In the genomic region with DNA sequence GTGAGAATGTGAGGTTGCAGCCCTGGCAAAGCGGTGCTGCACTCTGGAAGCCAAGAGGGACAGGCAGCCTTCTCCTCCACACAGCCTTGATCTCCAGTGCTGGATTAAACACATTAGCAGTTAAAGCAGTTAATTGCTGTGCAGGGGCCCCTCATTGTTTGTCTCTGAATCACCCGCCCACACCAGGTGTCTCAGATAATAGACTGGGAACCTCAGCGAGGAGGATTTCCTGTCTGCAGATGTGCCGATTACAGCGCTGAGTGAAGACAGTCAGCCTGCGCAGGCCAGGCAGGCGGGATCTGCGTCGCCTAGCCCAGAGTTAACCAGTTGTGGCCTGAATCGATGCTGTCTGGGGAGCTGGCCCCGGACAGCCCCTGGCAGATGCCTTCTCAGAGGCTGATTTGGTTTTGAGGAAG, we compare ENCODE assay signal across 8 mouse cellular contexts. TPM values are rescaled to one million over a fixed set of nuclear protein-coding genes. Genes with fewer than 3 reads are reported as not detected.
A peak's percentile ranks its signal among the peaks of the same experiment; 100 is the strongest.
DNase-seq lines count a peak whose midpoint lies in the region; ATAC-seq and TF ChIP-seq lines count a peak whose summit lies in the region.

No protein-coding gene starts in this region.

- DNase-seq in gastrocnemius, postnatal 14 days: peak; percentile 31
- DNase-seq in gastrocnemius, adult 8-10 months (ENCODE audit: low spot score in 2 of 2): no peak
- DNase-seq in ZHBTc4 (ENCODE audit: low read depth, low spot score) (peak; percentile 94), adipocyte (ENCODE audit: low spot score) (no peak)
- DNase-seq in heart, adult 2 months: peak; percentile 49 to 58

- no peaks in the 10 kb centered on the region for H3K27me3 ChIP-seq in heart, adult 2 months (ENCODE audit: control insufficient read depth, insufficient read depth, low read length)
- H3K27me3 ChIP-seq in intestine, embryonic 16.5 days (replicated peaks; ENCODE audit: control insufficient read depth, insufficient read depth, low read length): no peaks in the 10 kb centered on the region
- H3K27me3 ChIP-seq in stomach, embryonic 15.5 days (replicated peaks): no peaks in the 10 kb centered on the region

- TF ChIP-seq CTCF in heart, adult 2 months (IDR thresholded peaks at IDR 0.05): no peak

- no peaks in the 10 kb centered on the region for H3K36me3 ChIP-seq in heart, adult 2 months (ENCODE audit: control insufficient read depth, insufficient read depth, low read length)
- H3K36me3 ChIP-seq in intestine, embryonic 16.5 days (ENCODE audit: control insufficient read depth, insufficient read depth, low read length): no peaks in the 10 kb centered on the region
- no peaks in the 10 kb centered on the region for H3K36me3 ChIP-seq in stomach, embryonic 15.5 days

- intact Hi-C loops in gastrocnemius, postnatal 14 days (cut with DNase I; ENCODE audit: low total_unique reads): no loop called here
- intact Hi-C loops in heart, adult 2 months (cut with DNase I): no loop called here

- no peak for TF ChIP-seq POLR2A in heart, adult 2 months (IDR thresholded peaks at IDR 0.05; ENCODE audit: insufficient read depth, low read depth, low read length)

- no peak overlapping the region; the same call in 1 of the 2 replicates for H3K27ac ChIP-seq in heart, adult 2 months
- 0 out of 2 replicates have a peak overlapping the region, but pooled peaks have one; percentile 49 for H3K27ac ChIP-seq in intestine, embryonic 16.5 days (ENCODE audit: low read length)
- no peak overlapping the region for H3K27ac ChIP-seq in stomach, embryonic 15.5 days

- no peak for TF ChIP-seq EP300 in heart, adult 2 months (IDR thresholded peaks at IDR 0.05; ENCODE audit: insufficient read depth, low read depth, low read length)

- ATAC-seq in intestine, embryonic 16.5 days: peak; percentile 87
- ATAC-seq in megakaryocyte-erythroid progenitor cell, adult 5-6 weeks (replicated peaks; ENCODE audit: low FRiP score, low TSS enrichment, poor library complexity, severe bottlenecking): peak; percentile 93
- peak; percentile 75; the same call in 1 of the 2 replicates for ATAC-seq in stomach, embryonic 15.5 days (ENCODE audit: insufficient read depth, low FRiP score, low read depth)

- H3K9me3 ChIP-seq in intestine, embryonic 16.5 days (ENCODE audit: control insufficient read depth, low read length): no peaks in the 10 kb centered on the region
- no peaks in the 10 kb centered on the region for H3K9me3 ChIP-seq in stomach, embryonic 15.5 days

- H3K79me2 ChIP-seq in heart, adult 2 months (replicated peaks; ENCODE audit: control insufficient read depth, insufficient read depth, low read length): no peaks in the 10 kb centered on the region

- H3K4me1 ChIP-seq in heart, adult 2 months (ENCODE audit: control insufficient read depth, insufficient read depth, low read length): peaks cover 26% of the 10 kb centered on the region
- peaks cover 20% of the 10 kb centered on the region for H3K4me1 ChIP-seq in intestine, embryonic 16.5 days (ENCODE audit: control insufficient read depth, insufficient read depth, low read length)
- H3K4me1 ChIP-seq in stomach, embryonic 15.5 days: peaks cover 16% of the 10 kb centered on the region

- 37% methylated on average over 11 of the region's 11 CpGs for WGBS in heart, adult 2 months
- WGBS in intestine, embryonic 16.5 days: 6% methylated on average over 11 of the region's 11 CpGs
- 5% methylated on average over 11 of the region's 11 CpGs for WGBS in stomach, embryonic 15.5 days

- H3K9ac ChIP-seq in heart, adult 2 months (ENCODE audit: low read depth, low read length): peak overlapping the region; percentile 37; the same call in 1 of the 2 replicates
- peak overlapping the region; percentile 54 for H3K9ac ChIP-seq in intestine, embryonic 16.5 days (ENCODE audit: low read depth, low read length)
- no peak overlapping the region for H3K9ac ChIP-seq in stomach, embryonic 15.5 days

- peak overlapping the region; percentile 30; the same call in 1 of the 2 replicates for H3K4me2 ChIP-seq in intestine, embryonic 16.5 days (ENCODE audit: low read depth, low read length)
- peak overlapping the region; percentile 13; the same call in 1 of the 2 replicates for H3K4me2 ChIP-seq in stomach, embryonic 15.5 days

- H3K4me3 ChIP-seq in heart, adult 2 months: no peak overlapping the region
- no peak overlapping the region; the same call in 1 of the 2 replicates for H3K4me3 ChIP-seq in intestine, embryonic 16.5 days (ENCODE audit: low read length)
- no peak overlapping the region for H3K4me3 ChIP-seq in stomach, embryonic 15.5 days (replicated peaks)

RNA-seq across cellular contexts. Expression of a gene that starts 33.3 kb away (rescaled TPM):
- total RNA-seq in gastrocnemius, postnatal 14 days (2021): 10 to 100 TPM; 40.7 to 43.1 TPM
- 10 to 100 TPM; 36.7 to 39.9 (median 38.5) TPM for total RNA-seq in gastrocnemius, adult 8-10 months (2022)
- total RNA-seq in heart, adult 2 months (2021): 100 to 1,000 TPM; 139 to 150 TPM
- 208 and 236 TPM in 2 replicates for polyA plus RNA-seq in heart, adult 2 months (2012; rRNA removed)
- 109 and 110 TPM in 2 replicates for polyA plus RNA-seq in intestine, embryonic 16.5 days (2015; fragmentation: Nextera tagmentation; extraction: Ambion mirVana)
- 84.0 and 105 TPM in 2 replicates for total RNA-seq in megakaryocyte-erythroid progenitor cell, adult 5-6 weeks (2014; fragmentation: Nextera tagmentation)
- 56.1 and 59.7 TPM in 2 replicates for total RNA-seq in megakaryocyte-erythroid progenitor cell, adult 5-6 weeks (2017)
- polyA plus RNA-seq in stomach, embryonic 15.5 days (2015; fragmentation: Nextera tagmentation; extraction: Ambion mirVana): 95.5 and 101 TPM in 2 replicates

RNA-seq across cellular contexts. Expression of a gene that starts 33.8 kb away (rescaled TPM):
- 10 to 100 TPM; 13.4 to 14.4 TPM for total RNA-seq in gastrocnemius, postnatal 14 days (2021)
- total RNA-seq in gastrocnemius, adult 8-10 months (2022): 10 to 100 TPM; 17.2 to 23.5 (median 21.3) TPM
- 10 to 100 TPM; 37.6 to 39.7 TPM for total RNA-seq in heart, adult 2 months (2021)
- 35.1 and 36.1 TPM in 2 replicates for polyA plus RNA-seq in heart, adult 2 months (2012; rRNA removed)
- polyA plus RNA-seq in intestine, embryonic 16.5 days (2015; fragmentation: Nextera tagmentation; extraction: Ambion mirVana): 28.4 and 29.8 TPM in 2 replicates
- 75.4 and 82.3 TPM in 2 replicates for total RNA-seq in megakaryocyte-erythroid progenitor cell, adult 5-6 weeks (2014; fragmentation: Nextera tagmentation)
- total RNA-seq in megakaryocyte-erythroid progenitor cell, adult 5-6 weeks (2017): 97.2 and 145 TPM in 2 replicates
- polyA plus RNA-seq in stomach, embryonic 15.5 days (2015; fragmentation: Nextera tagmentation; extraction: Ambion mirVana): 24.4 and 26.1 TPM in 2 replicates

RNA-seq across cellular contexts. Expression of a gene that starts 38.5 kb away (rescaled TPM):
- 1 to 10 TPM; 2.7 to 3.1 TPM for total RNA-seq in gastrocnemius, postnatal 14 days (2021)
- total RNA-seq in gastrocnemius, adult 8-10 months (2022): 1 to 10 TPM; 3.1 to 6.1 (median 3.7) TPM
- 1 to 10 TPM; 5.3 to 7.4 TPM for total RNA-seq in heart, adult 2 months (2021)
- 5.5 and 8.5 TPM in 2 replicates for polyA plus RNA-seq in heart, adult 2 months (2012; rRNA removed)
- polyA plus RNA-seq in intestine, embryonic 16.5 days (2015; fragmentation: Nextera tagmentation; extraction: Ambion mirVana): 13.3 and 14.4 TPM in 2 replicates
- total RNA-seq in megakaryocyte-erythroid progenitor cell, adult 5-6 weeks (2014; fragmentation: Nextera tagmentation): 14.6 and 17.1 TPM in 2 replicates
- 5.8 and 10.1 TPM in 2 replicates for total RNA-seq in megakaryocyte-erythroid progenitor cell, adult 5-6 weeks (2017)
- 13.1 and 14.1 TPM in 2 replicates for polyA plus RNA-seq in stomach, embryonic 15.5 days (2015; fragmentation: Nextera tagmentation; extraction: Ambion mirVana)

RNA-seq across cellular contexts. Expression of a gene that starts 38.7 kb away (rescaled TPM):
- total RNA-seq in gastrocnemius, postnatal 14 days (2021): 1 to 10 TPM; 2.6 to 5.3 TPM
- 1 to 10 TPM; 2.9 to 4.6 (median 3.7) TPM for total RNA-seq in gastrocnemius, adult 8-10 months (2022)
- 1 to 10 TPM; 3.4 to 3.9 TPM for total RNA-seq in heart, adult 2 months (2021)
- 3.1 and 3.4 TPM in 2 replicates for polyA plus RNA-seq in heart, adult 2 months (2012; rRNA removed)
- polyA plus RNA-seq in intestine, embryonic 16.5 days (2015; fragmentation: Nextera tagmentation; extraction: Ambion mirVana): 2.0 and 2.4 TPM in 2 replicates
- total RNA-seq in megakaryocyte-erythroid progenitor cell, adult 5-6 weeks (2014; fragmentation: Nextera tagmentation): 18.9 and 23.1 TPM in 2 replicates
- 7.4 and 9.1 TPM in 2 replicates for total RNA-seq in megakaryocyte-erythroid progenitor cell, adult 5-6 weeks (2017)
- polyA plus RNA-seq in stomach, embryonic 15.5 days (2015; fragmentation: Nextera tagmentation; extraction: Ambion mirVana): 2.7 and 3.2 TPM in 2 replicates

Comparison
In these comparisons a context has a peak if more than half of its experiments do, and no peak if none do; other contexts are left out.
1. DNase-seq: peak in gastrocnemius, postnatal 14 days (single experiment), ZHBTc4 (single experiment) and heart, adult 2 months (2 of 2); none in gastrocnemius, adult 8-10 months (0 of 2) and adipocyte (single experiment).
2. Peak in every context shown above with its lines, with median percentiles within 50 percentile points of each other: ATAC-seq.